Mouse (Mus musculus) small intestine, adult 2 months (tissue): ENCODE measurements around the gene Mast4.

Experiments used
- CTCF ChIP-seq: fragments of 200-500 bp; IDR thresholded peaks from 2 replicates; pipeline ENCODE4 v1.5.1; 2012; ENCODE audit warnings: low read depth, mild to moderate bottlenecking, control low read depth, inconsistent platforms, low read length, moderate library complexity, mixed read lengths; ENCODE audit not compliant: insufficient replicate concordance, insufficient read length; ENCODE audit errors: extremely low read depth
- POLR2A ChIP-seq: fragments of 200-500 bp; IDR thresholded peaks from 2 replicates; pipeline ENCODE4 v1.6.1; 2012; ENCODE audit warnings: low read depth, mild to moderate bottlenecking, control low read depth, inconsistent platforms, low read length, moderate library complexity

GRCm38 (mm10) chr13:103123716-103124115, 210.6 kb downstream of the Mast4 start:
- no peak for TF ChIP-seq CTCF
- TF ChIP-seq POLR2A: no peak
